ENCODE assay signal across 13 mouse cellular contexts in genomic region chr5:98343751-98344150, GRCm38 (mm10). TPM values are rescaled to one million over a fixed set of nuclear protein-coding genes. Genes with fewer than 3 reads are reported as not detected.
"Had no signal": no experiment of that assay in that cellular context is flagged by ENCODE, and none has a peak within 500 bp of the region (broad histone marks: within the 10 kb centered on the region; RNA-seq: fewer than 3 reads in every experiment).

No protein-coding gene starts in this region.

RNA-seq across cellular contexts. Expression of gene Cfap299, which starts 14.6 kb away (rescaled TPM):
- total RNA-seq: liver, adult 2 months; megakaryocyte progenitor cell, adult 5-6 weeks; megakaryocyte, adult 5-6 weeks; megakaryocyte-erythroid progenitor cell, adult 5-6 weeks; monocyte, adult 5-6 weeks had no signal
- polyA plus RNA-seq: liver, adult 2 months; liver, embryonic 12.5 days; liver, embryonic 14.5 days; liver, embryonic 15.5 days; liver, embryonic 16.5 days; liver, postnatal 0 days; macrophage; myocyte; neural tube, embryonic 11.5 days had no signal
